Mouse (Mus musculus) ES-E14 (cell line): ENCODE results near the gene Mis18bp1. TPM values are rescaled to one million over a fixed set of nuclear protein-coding genes. Genes with fewer than 3 reads are reported as not detected.
"Not testable (repeated sequence)": the region's sequence is repeated elsewhere in the genome, so short reads cannot be mapped to it uniquely, and the experiment has no call there.

Experiments
- DNase-seq: peaks from one replicate; pipeline ENCODE4 v3.0.0-alpha.2; 2013; ENCODE audit warnings: low read depth, low spot score
- H3K27ac ChIP-seq: 2 replicates; pipeline ENCODE4 v1.5.1; 2012; ENCODE audit warnings: low read depth, mild to moderate bottlenecking, low read length, moderate library complexity, mixed read lengths; ENCODE audit not compliant: poor library complexity, insufficient read depth, severe bottlenecking
- H3K36me3 ChIP-seq: 2 replicates; pipeline ENCODE4 v1.6.1; 2012; ENCODE audit warnings: mild to moderate bottlenecking, low read length, moderate library complexity, mixed read lengths; ENCODE audit not compliant: control insufficient read depth, poor library complexity, insufficient read depth, severe bottlenecking
- H3K4me1 ChIP-seq, 2 experiments: fragments of 150-350 bp in 1 of 2; sonication (generic) in 1 of 2; 2 replicates each; pipeline ENCODE4 v1.6.1; 2012; ENCODE audit warnings: low read length in 2 of 2, mild to moderate bottlenecking in 1 of 2, mixed read lengths in 1 of 2; ENCODE audit not compliant: control insufficient read depth in 2 of 2, insufficient read depth in 2 of 2, poor library complexity in 1 of 2
- H3K4me3 ChIP-seq, 2 experiments: fragments of 150-350 bp in 1 of 2; sonication (generic) in 1 of 2; 2 replicates each; pipeline ENCODE4 v1.5.1; 2012; ENCODE audit warnings: low read length in 2 of 2, low read depth in 1 of 2, mild to moderate bottlenecking in 1 of 2, mixed read lengths in 1 of 2; ENCODE audit not compliant: insufficient read depth in 1 of 2, poor library complexity in 1 of 2, severe bottlenecking in 1 of 2
- H3K9ac ChIP-seq: 2 replicates; pipeline ENCODE4 v1.6.1; 2012; ENCODE audit warnings: low read depth, mild to moderate bottlenecking, low read length, mixed read lengths; ENCODE audit not compliant: poor library complexity, insufficient read depth, severe bottlenecking
- H3K9me3 ChIP-seq: fragments of 150-350 bp; sonication (generic); 2 replicates; pipeline ENCODE4 v1.6.1; 2012; ENCODE audit warnings: low read depth, mild to moderate bottlenecking, low read length; ENCODE audit not compliant: control insufficient read depth, insufficient read depth
- CHD2 ChIP-seq: IDR thresholded peaks from 2 replicates; pipeline ENCODE4 v1.6.1; 2014; ENCODE audit warnings: mild to moderate bottlenecking, low read depth, low read length, inconsistent platforms
- HCFC1 ChIP-seq: IDR thresholded peaks from 2 replicates; pipeline ENCODE4 v1.6.1; 2012; ENCODE audit warnings: low read length, inconsistent platforms, borderline replicate concordance; ENCODE audit not compliant: insufficient read depth
- MAFK ChIP-seq: IDR thresholded peaks from 2 replicates; pipeline ENCODE4 v1.6.1; 2014; ENCODE audit warnings: mild to moderate bottlenecking, low read depth, low read length, inconsistent platforms; ENCODE audit not compliant: insufficient read depth
- ZC3H11A ChIP-seq: IDR thresholded peaks from 2 replicates; pipeline ENCODE4 v1.6.1; 2012; ENCODE audit warnings: low read depth, mild to moderate bottlenecking, inconsistent platforms, low read length, borderline replicate concordance
- ZNF384 ChIP-seq: IDR thresholded peaks from 2 replicates; pipeline ENCODE4 v1.6.1; 2012; ENCODE audit warnings: low read depth, low read length, inconsistent platforms
- in situ Hi-C, 2 experiments: fragments of 600-800 bp; cut with MboI; formaldehyde crosslinking; loops; one replicate each; pipeline ENCODE4 v1.15.1; 2025; ENCODE audit warnings: low sequenced_read_pairs in 2 of 2, inconsistent platforms in 1 of 2; ENCODE audit not compliant: unreplicated experiment in 2 of 2
- total RNA-seq: library from RNA; depleted of rRNA; stranded (reverse); fragments of 300-350 nt; gene quantifications from 2 replicates; pipeline ENCODE4 v1.2.3, GENCODE M21; 2012

The Mis18bp1 gene
- total RNA-seq, 1 experiment, result 52.2 TPM

GRCm38 (mm10) chr12:65119451-65119850 is 53.0 kb downstream of the Mis18bp1 start:
- Histone ChIP-seq H3K9me3 (no peaks in the 10 kb centered on the region), H3K4me3 (no peak overlapping the region), H3K4me1 (peaks cover 0 to 2% of the 10 kb centered on the region in 2 experiments; a peak in 2 of 4 replicates), H3K36me3 (peaks cover 12% of the 10 kb centered on the region), H3K9ac (no peak overlapping the region), H3K27ac (no peak overlapping the region)
- TF ChIP-seq CHD2 (no peak), MAFK (no peak), ZNF384 (no peak), HCFC1 (no peak), ZC3H11A (no peak)
- in situ Hi-C loops, result no loop called here
- no peak for DNase-seq

DNA sequence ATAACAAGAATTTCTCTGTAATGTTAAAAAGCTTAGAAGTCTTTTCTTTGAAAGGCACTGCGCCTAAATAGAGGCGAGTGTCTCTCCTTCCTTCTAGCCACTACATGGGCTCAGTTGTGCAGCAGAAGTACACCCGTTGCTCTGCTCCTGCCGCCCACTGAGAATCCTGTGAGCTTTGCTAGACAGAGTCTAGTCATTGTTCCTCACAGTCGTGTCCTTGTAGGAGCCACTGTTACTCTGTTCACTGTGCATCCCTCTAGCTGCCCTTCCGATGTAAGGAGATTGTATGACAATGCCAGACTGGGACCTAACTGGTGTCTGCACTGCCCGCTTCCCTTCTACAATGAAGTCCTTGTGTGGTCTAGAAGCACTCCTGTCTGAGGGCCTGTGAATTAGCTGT is 53.4 kb downstream of the Mis18bp1 start:
- Histone ChIP-seq H3K9ac (no peak overlapping the region), H3K4me1 (peaks cover 2 to 3% of the 10 kb centered on the region in 2 experiments; a peak in 2 of 4 replicates), H3K4me3 (no peak overlapping the region), H3K27ac (no peak overlapping the region; the same call in 1 of the 2 replicates), H3K9me3 (no peaks in the 10 kb centered on the region), H3K36me3 (peaks cover 12% of the 10 kb centered on the region)
- TF ChIP-seq ZNF384 (no peak), MAFK (no peak), ZC3H11A (no peak), HCFC1 (no peak)
- DNase-seq, result no peak
- in situ Hi-C loops, result no loop called here

- peak; percentile 68 for DNase-seq
- Histone ChIP-seq H3K4me1 (peaks cover 14% of the 10 kb centered on the region in 2 experiments), H3K27ac (peak overlapping the region; percentile 83)
- H3K9me3 ChIP-seq, H3K36me3 ChIP-seq, in situ Hi-C loops, H3K4me3 ChIP-seq, H3K9ac ChIP-seq: not testable (repeated sequence)
- peak; percentile 40 for TF ChIP-seq CHD2
These were observed 57.4 kb downstream of the Mis18bp1 start for GRCm38 (mm10) chr12:65114978-65115377.

GRCm38 (mm10) chr12:65113925-65114324 is 58.5 kb downstream of the Mis18bp1 start:
- peaks cover 14 to 17% of the 10 kb centered on the region in 2 experiments for H3K4me1 ChIP-seq
- DNase-seq, result no peak
- in situ Hi-C loops, result no loop called here
- H3K27ac ChIP-seq, result peak overlapping the region; percentile 83; the same call in 1 of the 2 replicates
- no peak overlapping the region for H3K9ac ChIP-seq
- no peak overlapping the region for H3K4me3 ChIP-seq
- TF ChIP-seq ZNF384 (no peak), HCFC1 (no peak), ZC3H11A (no peak), CHD2 (no peak), MAFK (no peak)
- peaks cover 5% of the 10 kb centered on the region for H3K36me3 ChIP-seq
- H3K9me3 ChIP-seq, result no peaks in the 10 kb centered on the region

GRCm38 (mm10) chr12:65112811-65113210 is 59.6 kb downstream of the Mis18bp1 start:
- Histone ChIP-seq H3K9ac (no peak overlapping the region), H3K36me3 (peaks cover 5% of the 10 kb centered on the region), H3K27ac (peak overlapping the region; percentile 69; the same call in 1 of the 2 replicates), H3K4me1 (peaks cover 14 to 20% of the 10 kb centered on the region in 2 experiments), H3K9me3 (no peaks in the 10 kb centered on the region), H3K4me3 (no peak overlapping the region)
- no peak for DNase-seq
- in situ Hi-C loops, result no loop called here
- TF ChIP-seq CHD2, result no peak
